Mouse (Mus musculus): ENCODE results near the gene Sbds. TPM values are rescaled to one million over a fixed set of nuclear protein-coding genes. Genes with fewer than 3 reads are reported as not detected.

Sbds gene
- 47.8 TPM for polyA plus RNA-seq (2014; fragmentation: Illumina TruSeq; extraction: RNeasy Lipid Tissue Mini Kit (QIAGEN cat#74804); ENCODE audit: low read depth, low replicate concordance)

GRCm38 (mm10) chr5:130255017-130255720 is at the start of gene Sbds, which contains the start of gene Tyw1:
TSS of gene Sbds (minus strand) at chr5:130255530.
TSS of gene Tyw1 (plus strand) at chr5:130255619.

DNA sequence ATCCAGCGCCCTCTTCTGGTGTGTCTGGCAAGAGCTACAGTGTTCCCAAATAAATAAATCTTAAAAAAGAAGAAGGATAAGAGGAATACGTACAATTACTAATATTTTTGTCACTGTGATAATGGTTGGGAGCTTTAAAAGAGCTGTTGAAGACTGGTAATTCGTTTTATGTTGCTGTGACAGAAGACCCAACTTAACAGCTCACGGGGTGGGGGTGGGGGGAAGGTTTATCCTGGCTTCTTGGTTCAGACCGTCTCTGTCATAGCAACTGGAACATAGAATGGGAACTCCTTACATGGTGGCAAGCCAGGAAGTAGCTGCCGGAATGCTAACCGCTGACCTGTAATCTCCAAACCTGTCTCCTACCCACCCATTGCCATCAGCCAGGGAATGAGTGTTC is 38.5 kb downstream of the Sbds start, which contains the start of gene Tmem248:
TSS of gene Tmem248 (plus strand) at position 301 of the 400 bp plus-strand sequence.

Other genes starting within 250 kb of the Sbds start
- 64.9 TPM for gene Asl, start 226.3 kb downstream of the Sbds start, polyA plus RNA-seq (2014; fragmentation: Illumina TruSeq; extraction: RNeasy Lipid Tissue Mini Kit (QIAGEN cat#74804); ENCODE audit: low read depth, low replicate concordance)
- gene Crcp, start 226.2 kb downstream of the Sbds start, polyA plus RNA-seq (2014; fragmentation: Illumina TruSeq; extraction: RNeasy Lipid Tissue Mini Kit (QIAGEN cat#74804); ENCODE audit: low read depth, low replicate concordance): 14.4 TPM
- 14.5 TPM for gene Tpst1, start 182.2 kb downstream of the Sbds start, polyA plus RNA-seq (2014; fragmentation: Illumina TruSeq; extraction: RNeasy Lipid Tissue Mini Kit (QIAGEN cat#74804); ENCODE audit: low read depth, low replicate concordance)
- 1.0 TPM for gene Kctd7, start 110.7 kb downstream of the Sbds start, polyA plus RNA-seq (2014; fragmentation: Illumina TruSeq; extraction: RNeasy Lipid Tissue Mini Kit (QIAGEN cat#74804); ENCODE audit: low read depth, low replicate concordance)
- gene Rabgef1, start 83.7 kb downstream of the Sbds start, polyA plus RNA-seq (2014; fragmentation: Illumina TruSeq; extraction: RNeasy Lipid Tissue Mini Kit (QIAGEN cat#74804); ENCODE audit: low read depth, low replicate concordance): 14.8 TPM
- 32.9 TPM for gene Tmem248, start 38.4 kb downstream of the Sbds start, polyA plus RNA-seq (2014; fragmentation: Illumina TruSeq; extraction: RNeasy Lipid Tissue Mini Kit (QIAGEN cat#74804); ENCODE audit: low read depth, low replicate concordance)
- gene Tyw1, start 89 bp upstream of the Sbds start, polyA plus RNA-seq (2014; fragmentation: Illumina TruSeq; extraction: RNeasy Lipid Tissue Mini Kit (QIAGEN cat#74804); ENCODE audit: low read depth, low replicate concordance): 2.3 TPM
- 1.4 TPM for gene Caln1, start 113.9 kb upstream of the Sbds start, polyA plus RNA-seq (2014; fragmentation: Illumina TruSeq; extraction: RNeasy Lipid Tissue Mini Kit (QIAGEN cat#74804); ENCODE audit: low read depth, low replicate concordance)
- not detected for gene A330070K13Rik, start 129.1 kb upstream of the Sbds start, polyA plus RNA-seq (2014; fragmentation: Illumina TruSeq; extraction: RNeasy Lipid Tissue Mini Kit (QIAGEN cat#74804); ENCODE audit: low read depth, low replicate concordance)